Mouse (Mus musculus): ENCODE results near the gene Stac3. TPM values are rescaled to one million over a fixed set of nuclear protein-coding genes. Genes with fewer than 3 reads are reported as not detected.

Gene Stac3
- 0.12 TPM in 1 of 2 replicates, not detected in the other for polyA plus RNA-seq (2014; fragmentation: Nextera tagmentation; extraction: Ambion mirVana)

GRCm38 (mm10) chr10:127500894-127501893 is at the start of gene Stac3:
TSS of gene Stac3 (plus strand) at chr10:127501686.
- Histone ChIP-seq H3K4me2 (no peak within 1 kb of the TSS), H3K4me1 (ENCODE audit: insufficient read depth) (no peaks in the 10 kb centered on the region), H3K4me3 (ENCODE audit: low read depth, low read length) (no peak within 1 kb of the TSS), H3K36me3 (ENCODE audit: insufficient read depth) (peaks cover 45% of the 10 kb centered on the region), H3K27ac (ENCODE audit: low read depth) (no peak within 1 kb of the TSS), H3K9ac (no peak within 1 kb of the TSS), H3K9me3 (ENCODE audit: low read depth, low read length) (no peaks in the 10 kb centered on the region), H3K27me3 (ENCODE audit: insufficient read depth, low read length) (no peaks in the 10 kb centered on the region)
- DNase-seq (no peak), ATAC-seq (ENCODE audit: insufficient read depth) (no peak; the same call in 1 of the 2 replicates)
- TF ChIP-seq CTCF (IDR thresholded peaks at IDR 0.05; ENCODE audit: low read depth) = no peak
- 55% methylated on average over 13 of the region's 13 CpGs for WGBS

DNA sequence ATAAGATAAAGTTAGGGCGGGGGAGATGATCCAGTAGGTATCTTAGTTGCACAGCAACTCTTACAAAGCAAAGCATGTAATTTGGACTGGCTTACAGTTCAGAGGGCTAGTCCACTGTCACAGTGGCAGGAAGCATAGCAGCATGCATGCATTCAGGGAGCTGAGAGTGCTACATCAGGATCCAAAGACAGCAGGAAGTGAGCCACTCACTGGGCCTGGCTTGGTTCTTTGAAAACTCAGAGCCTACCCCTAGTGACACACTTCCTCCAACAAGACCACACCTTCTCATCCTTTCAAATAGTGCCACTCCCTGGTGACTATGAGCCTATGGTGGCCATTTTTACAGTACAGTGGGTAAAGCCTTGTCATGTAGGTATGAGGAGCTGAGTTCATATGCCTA is 47.8 kb upstream of the Stac3 start:
- WGBS = 97% methylated on average over 1 of the region's 1 CpGs
- H3K4me1 ChIP-seq (ENCODE audit: insufficient read depth) = no peaks in the 10 kb centered on the region
- H3K27ac ChIP-seq (ENCODE audit: low read depth) = no peak overlapping the region
- no peak overlapping the region for H3K9ac ChIP-seq
- ATAC-seq (ENCODE audit: insufficient read depth) (no peak), DNase-seq (no peak)
- H3K9me3 ChIP-seq (ENCODE audit: low read depth, low read length) = no peaks in the 10 kb centered on the region
- no peak overlapping the region for H3K4me3 ChIP-seq (ENCODE audit: low read depth, low read length)
- peaks cover 63% of the 10 kb centered on the region for H3K36me3 ChIP-seq (ENCODE audit: insufficient read depth)
- no peaks in the 10 kb centered on the region for H3K27me3 ChIP-seq (ENCODE audit: insufficient read depth, low read length)
- no peak overlapping the region for H3K4me2 ChIP-seq
- no peak for TF ChIP-seq CTCF (IDR thresholded peaks at IDR 0.05; ENCODE audit: low read depth)

- 81% methylated on average over 5 of the region's 5 CpGs for WGBS
- H3K27me3 ChIP-seq (ENCODE audit: insufficient read depth, low read length) = no peaks in the 10 kb centered on the region
- ATAC-seq (ENCODE audit: insufficient read depth) (no peak), DNase-seq (no peak)
- no peak overlapping the region for H3K27ac ChIP-seq (ENCODE audit: low read depth)
- no peak overlapping the region for H3K4me2 ChIP-seq
- H3K9me3 ChIP-seq (ENCODE audit: low read depth, low read length) = no peaks in the 10 kb centered on the region
- TF ChIP-seq CTCF (IDR thresholded peaks at IDR 0.05; ENCODE audit: low read depth) = no peak
- no peak overlapping the region for H3K9ac ChIP-seq
- H3K4me3 ChIP-seq (ENCODE audit: low read depth, low read length) = no peak overlapping the region
- H3K36me3 ChIP-seq (ENCODE audit: insufficient read depth) = peaks cover 74% of the 10 kb centered on the region
- H3K4me1 ChIP-seq (ENCODE audit: insufficient read depth) = no peaks in the 10 kb centered on the region
These were observed 38.9 kb upstream of the Stac3 start for GRCm38 (mm10) chr10:127462411-127463096.

DNA sequence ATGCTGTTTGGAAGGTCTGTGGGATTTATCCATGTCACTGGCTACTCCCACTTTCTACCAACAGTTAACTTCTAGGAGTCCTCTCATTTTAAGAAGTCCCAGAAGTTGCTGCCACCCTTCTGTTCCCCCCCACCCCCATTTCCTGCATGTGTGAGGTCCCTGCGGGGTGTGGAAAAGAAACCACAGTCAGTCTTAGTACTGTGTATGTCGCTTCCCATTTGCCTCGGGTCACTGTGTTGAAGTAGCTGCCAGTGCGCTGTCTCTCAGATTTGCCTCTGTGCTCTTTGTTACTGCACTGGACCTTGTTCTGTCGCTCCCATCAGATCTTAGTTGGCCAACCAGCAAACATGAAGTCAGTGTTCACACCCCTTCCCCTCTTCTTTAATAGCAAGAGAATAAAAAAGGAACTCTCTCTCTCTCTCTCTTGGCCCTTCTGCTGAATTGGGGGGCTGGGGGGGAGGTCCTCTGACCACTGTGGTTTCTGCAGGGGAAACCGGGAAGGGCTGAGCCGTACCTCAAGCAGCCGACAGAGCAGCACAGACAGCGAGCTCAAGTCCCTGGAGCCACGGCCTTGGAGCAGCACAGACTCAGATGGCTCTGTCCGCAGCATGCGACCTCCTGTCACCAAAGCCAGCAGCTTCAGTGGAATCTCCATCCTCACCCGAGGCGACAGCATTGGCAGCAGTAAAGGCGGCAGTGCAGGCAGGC is 30.1 kb upstream of the Stac3 start:
- peak; percentile 40 for DNase-seq
- H3K36me3 ChIP-seq (ENCODE audit: insufficient read depth) = peaks cover 34% of the 10 kb centered on the region

DNA sequence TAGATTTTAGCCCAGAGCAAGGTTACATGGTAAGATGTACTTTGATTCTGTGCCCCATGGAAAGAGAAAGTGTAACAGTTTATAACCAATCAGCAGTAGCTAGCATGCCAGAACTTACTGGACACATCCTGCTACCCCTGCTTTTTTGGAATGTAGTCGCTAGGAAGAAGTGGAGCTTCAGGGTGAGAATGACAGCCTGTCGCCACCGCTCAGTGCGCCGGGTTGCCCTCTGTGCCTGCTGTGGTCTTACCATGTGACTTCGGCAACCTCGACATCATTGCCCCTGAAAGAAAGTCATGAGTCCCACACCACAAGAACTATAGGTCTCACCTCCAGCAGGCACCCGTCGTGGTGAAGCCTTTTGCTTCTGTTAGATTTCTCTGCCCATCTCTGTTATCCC is 28.8 kb upstream of the Stac3 start:
- WGBS = 66% methylated on average over 9 of the region's 9 CpGs
- peaks cover 42% of the 10 kb centered on the region for H3K36me3 ChIP-seq (ENCODE audit: insufficient read depth)
- 0 out of 2 replicates have a peak, but pooled peaks cover 4% of the 10 kb centered on the region for H3K4me1 ChIP-seq (ENCODE audit: insufficient read depth)
- no peaks in the 10 kb centered on the region for H3K27me3 ChIP-seq (ENCODE audit: insufficient read depth, low read length)
- no peak overlapping the region for H3K9ac ChIP-seq
- H3K27ac ChIP-seq (ENCODE audit: low read depth) = no peak overlapping the region
- DNase-seq (no peak), ATAC-seq (ENCODE audit: insufficient read depth) (no peak)
- no peak overlapping the region for H3K4me3 ChIP-seq (ENCODE audit: low read depth, low read length)
- H3K4me2 ChIP-seq = no peak overlapping the region
- no peak for TF ChIP-seq CTCF (IDR thresholded peaks at IDR 0.05; ENCODE audit: low read depth)
- H3K9me3 ChIP-seq (ENCODE audit: low read depth, low read length) = no peaks in the 10 kb centered on the region

More for the DNA sequence above, 30.1 kb upstream of the Stac3 start:
- Histone ChIP-seq H3K27me3 (ENCODE audit: insufficient read depth, low read length) (no peaks in the 10 kb centered on the region), H3K4me2 (no peak overlapping the region), H3K9me3 (ENCODE audit: low read depth, low read length) (no peaks in the 10 kb centered on the region), H3K9ac (no peak overlapping the region), H3K4me1 (ENCODE audit: insufficient read depth) (0 out of 2 replicates have a peak, but pooled peaks cover 4% of the 10 kb centered on the region), H3K27ac (ENCODE audit: low read depth) (no peak overlapping the region; the same call in 1 of the 2 replicates), H3K4me3 (ENCODE audit: low read depth, low read length) (no peak overlapping the region)
- no peak for TF ChIP-seq CTCF (IDR thresholded peaks at IDR 0.05; ENCODE audit: low read depth)
- ATAC-seq (ENCODE audit: insufficient read depth) = peak; percentile 79
- 48% methylated on average over 15 of the region's 15 CpGs for WGBS

DNA sequence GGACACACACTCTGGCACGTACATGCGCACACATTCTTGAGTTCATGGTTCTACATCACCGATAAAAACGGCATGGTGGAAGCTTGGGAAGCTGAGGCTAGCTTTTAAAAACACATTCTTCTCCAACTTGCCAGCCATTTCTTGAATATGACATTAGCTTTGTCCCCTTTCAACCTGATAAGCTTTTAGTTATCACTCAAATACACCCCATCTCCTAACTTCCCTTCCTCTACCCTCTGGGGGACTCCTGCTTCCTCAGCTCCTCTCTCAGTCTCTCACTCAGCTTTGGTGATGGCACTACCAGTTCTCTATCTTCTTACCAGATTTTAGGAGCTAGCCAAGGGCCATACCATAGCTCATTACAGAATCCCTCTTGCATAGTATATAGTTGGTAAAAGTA is 26.3 kb upstream of the Stac3 start:
- Histone ChIP-seq H3K27me3 (ENCODE audit: insufficient read depth, low read length) (no peaks in the 10 kb centered on the region), H3K9ac (no peak overlapping the region), H3K27ac (ENCODE audit: low read depth) (no peak overlapping the region), H3K4me2 (no peak overlapping the region), H3K4me1 (ENCODE audit: insufficient read depth) (0 out of 2 replicates have a peak, but pooled peaks cover 4% of the 10 kb centered on the region), H3K36me3 (ENCODE audit: insufficient read depth) (peaks cover 33% of the 10 kb centered on the region), H3K4me3 (ENCODE audit: low read depth, low read length) (no peak overlapping the region), H3K9me3 (ENCODE audit: low read depth, low read length) (no peaks in the 10 kb centered on the region)
- WGBS = 91% methylated on average over 4 of the region's 4 CpGs
- DNase-seq (no peak), ATAC-seq (ENCODE audit: insufficient read depth) (no peak)
- TF ChIP-seq CTCF (IDR thresholded peaks at IDR 0.05; ENCODE audit: low read depth) = no peak
